Mouse (Mus musculus): ENCODE measurements around the gene Ppm1m. TPM values are rescaled to one million over a fixed set of nuclear protein-coding genes. Genes with fewer than 3 reads are reported as not detected.

Ppm1m gene
- total and polyA plus RNA-seq, 2 experiments from 2014 or later, result 16.2 to 18.5 TPM

DNA sequence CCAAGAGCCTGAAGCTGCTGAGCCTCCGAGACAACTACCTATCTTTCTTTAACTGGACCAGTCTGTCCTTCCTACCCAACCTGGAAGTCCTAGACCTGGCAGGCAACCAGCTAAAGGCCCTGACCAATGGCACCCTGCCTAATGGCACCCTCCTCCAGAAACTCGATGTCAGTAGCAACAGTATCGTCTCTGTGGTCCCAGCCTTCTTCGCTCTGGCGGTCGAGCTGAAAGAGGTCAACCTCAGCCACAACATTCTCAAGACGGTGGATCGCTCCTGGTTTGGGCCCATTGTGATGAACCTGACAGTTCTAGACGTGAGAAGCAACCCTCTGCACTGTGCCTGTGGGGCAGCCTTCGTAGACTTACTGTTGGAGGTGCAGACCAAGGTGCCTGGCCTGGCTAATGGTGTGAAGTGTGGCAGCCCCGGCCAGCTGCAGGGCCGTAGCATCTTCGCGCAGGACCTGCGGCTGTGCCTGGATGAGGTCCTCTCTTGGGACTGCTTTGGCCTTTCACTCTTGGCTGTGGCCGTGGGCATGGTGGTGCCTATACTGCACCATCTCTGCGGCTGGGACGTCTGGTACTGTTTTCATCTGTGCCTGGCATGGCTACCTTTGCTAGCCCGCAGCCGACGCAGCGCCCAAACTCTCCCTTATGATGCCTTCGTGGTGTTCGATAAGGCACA is 26.1 kb upstream of the Ppm1m start:
- no peak for ATAC-seq (ENCODE audit: low FRiP score)
- no peak for TF ChIP-seq CTCF (IDR thresholded peaks at IDR 0.05)
- 0 out of 2 replicates have a peak, but pooled peaks cover 4% of the 10 kb centered on the region for H3K4me1 ChIP-seq (ENCODE audit: insufficient read depth, low read length)
- peak overlapping the region; percentile 39; the same call in 1 of the 2 replicates for H3K27ac ChIP-seq (ENCODE audit: low read depth, low read length)
- H3K36me3 ChIP-seq (ENCODE audit: insufficient read depth, low read length), result no peaks in the 10 kb centered on the region
- peak overlapping the region; percentile 13 for H3K9ac ChIP-seq (replicated peaks; ENCODE audit: low read length, poor library complexity, severe bottlenecking)
- 59% methylated on average over 24 of the region's 24 CpGs for WGBS
- peak overlapping the region; percentile 61 for H3K4me2 ChIP-seq (ENCODE audit: low read depth, low read length, poor library complexity, severe bottlenecking)
- no peaks in the 10 kb centered on the region for H3K27me3 ChIP-seq (ENCODE audit: insufficient read depth, low read length)
- H3K9me3 ChIP-seq (ENCODE audit: low read length), result no peaks in the 10 kb centered on the region
- no peak for DNase-seq (ENCODE audit: low spot score)
- peak overlapping the region; percentile 28 for H3K4me3 ChIP-seq (ENCODE audit: low read depth, low read length)

GRCm38 (mm10) chr9:106222994-106223393 is 23.4 kb upstream of the Ppm1m start:
- no peak overlapping the region for H3K9ac ChIP-seq (replicated peaks; ENCODE audit: low read length, poor library complexity, severe bottlenecking)
- WGBS, result 84% methylated on average over 4 of the region's 4 CpGs
- no peak overlapping the region for H3K4me2 ChIP-seq (ENCODE audit: low read depth, low read length, poor library complexity, severe bottlenecking)
- ATAC-seq (ENCODE audit: low FRiP score), result no peak
- no peak for TF ChIP-seq CTCF (IDR thresholded peaks at IDR 0.05)
- H3K4me1 ChIP-seq (ENCODE audit: insufficient read depth, low read length), result 0 out of 2 replicates have a peak, but pooled peaks cover 4% of the 10 kb centered on the region
- DNase-seq (ENCODE audit: low spot score), result no peak
- H3K36me3 ChIP-seq (ENCODE audit: insufficient read depth, low read length), result no peaks in the 10 kb centered on the region
- no peaks in the 10 kb centered on the region for H3K27me3 ChIP-seq (ENCODE audit: insufficient read depth, low read length)
- H3K27ac ChIP-seq (ENCODE audit: low read depth, low read length), result no peak overlapping the region
- H3K4me3 ChIP-seq (ENCODE audit: low read depth, low read length), result no peak overlapping the region
- no peaks in the 10 kb centered on the region for H3K9me3 ChIP-seq (ENCODE audit: low read length)

DNA sequence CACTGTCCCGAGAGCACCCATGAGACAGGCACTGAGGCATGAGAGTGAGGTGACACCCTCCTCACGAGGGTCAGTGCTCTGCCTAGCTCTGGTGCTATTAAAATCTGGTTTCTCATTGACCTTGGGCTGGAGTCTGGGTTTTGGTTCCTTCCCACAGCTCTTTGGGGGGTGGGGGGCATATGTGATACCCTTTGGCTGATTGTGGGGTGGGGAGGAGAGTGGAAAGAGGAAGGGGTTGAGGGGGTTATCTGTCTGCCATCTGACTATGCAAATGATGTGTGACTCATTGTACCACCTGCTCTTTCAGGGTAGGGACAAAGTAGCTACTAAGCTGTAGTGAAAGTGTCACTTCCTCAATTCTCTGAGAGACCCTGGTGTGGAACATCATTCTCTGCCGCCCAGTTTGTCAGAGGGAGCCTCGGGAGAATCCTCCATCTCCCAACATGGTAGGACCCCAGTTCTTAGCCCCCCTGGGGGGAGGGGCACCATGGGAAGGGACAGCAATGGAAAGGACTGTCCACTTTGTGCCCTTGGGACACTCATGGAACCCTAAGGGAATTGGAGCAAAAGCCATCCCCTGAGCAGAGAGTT is 22.8 kb upstream of the Ppm1m start, which contains the start of gene Tlr9:
Gene Tlr9, plus strand, starts transcription at position 338 of the 591 bp plus-strand sequence.
- Histone ChIP-seq H3K36me3 (ENCODE audit: insufficient read depth, low read length) (no peaks in the 10 kb centered on the region), H3K27ac (ENCODE audit: low read depth, low read length) (no peak within 1 kb of the TSS), H3K27me3 (ENCODE audit: insufficient read depth, low read length) (no peaks in the 10 kb centered on the region), H3K4me3 (ENCODE audit: low read depth, low read length) (no peak within 1 kb of the TSS), H3K4me2 (ENCODE audit: low read depth, low read length, poor library complexity, severe bottlenecking) (no peak within 1 kb of the TSS), H3K9ac (replicated peaks; ENCODE audit: low read length, poor library complexity, severe bottlenecking) (no peak within 1 kb of the TSS), H3K4me1 (ENCODE audit: insufficient read depth, low read length) (0 out of 2 replicates have a peak, but pooled peaks cover 4% of the 10 kb centered on the region), H3K9me3 (ENCODE audit: low read length) (no peaks in the 10 kb centered on the region)
- no peak for ATAC-seq (ENCODE audit: low FRiP score)
- no peak for DNase-seq (ENCODE audit: low spot score)
- TF ChIP-seq CTCF (IDR thresholded peaks at IDR 0.05), result no peak
- 84% methylated on average over 4 of the region's 4 CpGs for WGBS

- DNase-seq (ENCODE audit: low spot score), result no peak
- Histone ChIP-seq H3K27me3 (ENCODE audit: insufficient read depth, low read length) (no peaks in the 10 kb centered on the region), H3K9me3 (ENCODE audit: low read length) (no peaks in the 10 kb centered on the region), H3K4me2 (ENCODE audit: low read depth, low read length, poor library complexity, severe bottlenecking) (no peak overlapping the region), H3K36me3 (ENCODE audit: insufficient read depth, low read length) (no peaks in the 10 kb centered on the region), H3K27ac (ENCODE audit: low read depth, low read length) (no peak overlapping the region), H3K4me3 (ENCODE audit: low read depth, low read length) (no peak overlapping the region), H3K9ac (replicated peaks; ENCODE audit: low read length, poor library complexity, severe bottlenecking) (no peak overlapping the region), H3K4me1 (ENCODE audit: insufficient read depth, low read length) (0 out of 2 replicates have a peak, but pooled peaks cover 3% of the 10 kb centered on the region)
- 74% methylated on average over 8 of the region's 8 CpGs for WGBS
- no peak for ATAC-seq (ENCODE audit: low FRiP score)
- no peak for TF ChIP-seq CTCF (IDR thresholded peaks at IDR 0.05)
Observed at GRCm38 (mm10) chr9:106220894-106221523, 21.5 kb upstream of the Ppm1m start.

DNA sequence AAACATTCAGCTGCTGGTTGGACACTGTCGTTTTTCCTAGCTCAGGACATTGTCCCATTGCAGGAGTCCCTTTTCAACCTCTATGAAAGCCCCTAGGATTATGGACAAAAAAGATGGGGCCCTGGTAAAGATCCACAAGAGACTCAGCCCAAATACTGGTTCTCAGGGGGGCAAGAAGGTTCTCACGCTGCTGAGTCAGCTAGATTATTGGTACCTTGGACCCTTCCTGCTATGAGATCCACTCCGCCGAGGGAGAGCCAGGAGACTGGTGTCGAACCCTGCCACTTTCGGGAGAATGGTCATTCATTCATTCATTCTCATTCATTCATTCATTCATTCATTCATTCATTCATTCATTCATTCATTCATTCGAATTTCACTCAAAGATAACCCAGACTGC is 17.4 kb upstream of the Ppm1m start:
- no peak for DNase-seq (ENCODE audit: low spot score)
- 83% methylated on average over 7 of the region's 7 CpGs for WGBS

More for the DNA sequence above, 17.4 kb upstream of the Ppm1m start:
- H3K4me1 ChIP-seq (ENCODE audit: insufficient read depth, low read length), result no peaks in the 10 kb centered on the region
- no peak overlapping the region for H3K4me3 ChIP-seq (ENCODE audit: low read depth, low read length)
- TF ChIP-seq CTCF (IDR thresholded peaks at IDR 0.05), result no peak
- no peak for ATAC-seq (ENCODE audit: low FRiP score)
- no peak overlapping the region for H3K27ac ChIP-seq (ENCODE audit: low read depth, low read length)
- no peaks in the 10 kb centered on the region for H3K27me3 ChIP-seq (ENCODE audit: insufficient read depth, low read length)
- H3K4me2 ChIP-seq (ENCODE audit: low read depth, low read length, poor library complexity, severe bottlenecking), result no peak overlapping the region
- peaks cover 26% of the 10 kb centered on the region for H3K36me3 ChIP-seq (ENCODE audit: insufficient read depth, low read length)
- H3K9ac ChIP-seq (replicated peaks; ENCODE audit: low read length, poor library complexity, severe bottlenecking), result no peak overlapping the region
- H3K9me3 ChIP-seq (ENCODE audit: low read length), result no peaks in the 10 kb centered on the region
